Mouse (Mus musculus) right cerebral cortex, postnatal 14 days (tissue): ENCODE results near the gene Tmem92.

Source experiments
- DNase-seq: peaks from one replicate; pipeline ENCODE4 v3.0.0; 2022

The Tmem92 gene

GRCm38 (mm10) chr11:94727306-94727705 lies 55.2 kb downstream of the Tmem92 start:
- DNase-seq = no peak
